Mouse (Mus musculus) bone marrow macrophage, adult 2 months (primary cell): ENCODE measurements around the gene Hivep3.

Experiments
- CTCF ChIP-seq: IDR thresholded peaks from 2 replicates; pipeline ENCODE4 v1.5.1; 2012; ENCODE audit warnings: low read depth, mild to moderate bottlenecking, low read length, moderate library complexity
- POLR2A ChIP-seq: IDR thresholded peaks from 2 replicates; pipeline ENCODE4 v1.6.1; 2012; ENCODE audit warnings: mild to moderate bottlenecking, low read depth, low read length, borderline replicate concordance

- TF ChIP-seq CTCF (no peak), POLR2A (no peak)
Measured at GRCm38 (mm10) chr4:120058794-120059193, 325.2 kb downstream of the Hivep3 start.
